Mouse (Mus musculus): ENCODE results near the gene Ssbp3. TPM values are rescaled to one million over a fixed set of nuclear protein-coding genes. Genes with fewer than 3 reads are reported as not detected.

Gene Ssbp3
- polyA plus RNA-seq, 1 experiment from 2014 or later = 64.7 TPM

GRCm38 (mm10) chr4:106928961-106929360, 18.5 kb downstream of the Ssbp3 start:
- no peaks in the 10 kb centered on the region for H3K27me3 ChIP-seq
- ATAC-seq (no peak), DNase-seq (ENCODE audit: low read depth, low spot score) (no peak)
- POLR2A ChIA-PET = no interaction called here
- in situ Hi-C loops (cut with MboI; ENCODE audit: low pct_unique_long_range_greater_than_20kb) = no loop called here
- TF ChIP-seq CTCF (IDR thresholded peaks at IDR 0.05) = no peak
- CTCF ChIA-PET = no interaction called here

GRCm38 (mm10) chr4:106932583-106932982, 22.1 kb downstream of the Ssbp3 start:
- no peaks in the 10 kb centered on the region for H3K27me3 ChIP-seq
- no peak for TF ChIP-seq CTCF (IDR thresholded peaks at IDR 0.05)
- in situ Hi-C loops (cut with MboI; ENCODE audit: low pct_unique_long_range_greater_than_20kb) = no loop called here
- DNase-seq (ENCODE audit: low read depth, low spot score) (no peak), ATAC-seq (no peak)
- POLR2A ChIA-PET = no interaction called here
- CTCF ChIA-PET = interaction anchor here (1.4 kb wide), 1 partner anchor 9 kb away, joined by 3 read pairs; no protein-coding TSS in a partner anchor

- no peak for TF ChIP-seq CTCF (IDR thresholded peaks at IDR 0.05)
- no peak for DNase-seq (ENCODE audit: low read depth, low spot score)
- no peaks in the 10 kb centered on the region for H3K27me3 ChIP-seq
- ATAC-seq = no peak
- ChIA-PET POLR2A (no interaction called here), CTCF (no interaction called here)
- in situ Hi-C loops (cut with MboI; ENCODE audit: low pct_unique_long_range_greater_than_20kb) = no loop called here
Observed at GRCm38 (mm10) chr4:106933813-106934482, 23.4 kb downstream of the Ssbp3 start.

- no peaks in the 10 kb centered on the region for H3K27me3 ChIP-seq
- ATAC-seq = no peak
- CTCF ChIA-PET = no interaction called here
- no peak for DNase-seq (ENCODE audit: low read depth, low spot score)
- TF ChIP-seq CTCF (IDR thresholded peaks at IDR 0.05) = no peak
- in situ Hi-C loops (cut with MboI; ENCODE audit: low pct_unique_long_range_greater_than_20kb) = no loop called here
- POLR2A ChIA-PET = no interaction called here
Observed at GRCm38 (mm10) chr4:106934931-106935582, 24.6 kb downstream of the Ssbp3 start.

- no peaks in the 10 kb centered on the region for H3K27me3 ChIP-seq
- DNase-seq (ENCODE audit: low read depth, low spot score) (no peak), ATAC-seq (no peak)
- POLR2A ChIA-PET = no interaction called here
- no peak for TF ChIP-seq CTCF (IDR thresholded peaks at IDR 0.05)
- in situ Hi-C loops (cut with MboI; ENCODE audit: low pct_unique_long_range_greater_than_20kb) = no loop called here
- CTCF ChIA-PET = no interaction called here
Observed at GRCm38 (mm10) chr4:106935583-106935935, 25.1 kb downstream of the Ssbp3 start.

- no peaks in the 10 kb centered on the region for H3K27me3 ChIP-seq
- ChIA-PET POLR2A (interaction anchor here (0.6 kb wide), 1 partner anchor 1434 kb away, joined by 4 read pairs; no protein-coding TSS in a partner anchor), CTCF (interaction anchor here (1.0 kb wide), 1 partner anchor 14 kb away, joined by 3 read pairs; no protein-coding TSS in a partner anchor)
- TF ChIP-seq CTCF (IDR thresholded peaks at IDR 0.05) = no peak
- ATAC-seq = no peak
- no peak for DNase-seq (ENCODE audit: low read depth, low spot score)
- in situ Hi-C loops (cut with MboI; ENCODE audit: low pct_unique_long_range_greater_than_20kb) = no loop called here
Observed at GRCm38 (mm10) chr4:106936041-106936440, 25.5 kb downstream of the Ssbp3 start.

GRCm38 (mm10) chr4:106936741-106937140, 26.2 kb downstream of the Ssbp3 start:
- POLR2A ChIA-PET = interaction anchor here (0.6 kb wide), 1 partner anchor 1433 kb away, joined by 4 read pairs; no protein-coding TSS in a partner anchor
- ATAC-seq = no peak
- no peak for DNase-seq (ENCODE audit: low read depth, low spot score)
- no peaks in the 10 kb centered on the region for H3K27me3 ChIP-seq
- in situ Hi-C loops (cut with MboI; ENCODE audit: low pct_unique_long_range_greater_than_20kb) = no loop called here
- no peak for TF ChIP-seq CTCF (IDR thresholded peaks at IDR 0.05)
- CTCF ChIA-PET = interaction anchor here (1.0 kb wide), 1 partner anchor 15 kb away, joined by 3 read pairs; no protein-coding TSS in a partner anchor

- TF ChIP-seq CTCF (IDR thresholded peaks at IDR 0.05) = no peak
- CTCF ChIA-PET = no interaction called here
- POLR2A ChIA-PET = interaction anchor here (1.4 kb wide), 1 partner anchor 28 kb away, joined by 5 read pairs; the partner anchor contains the start of gene Ssbp3
- no peaks in the 10 kb centered on the region for H3K27me3 ChIP-seq
- no peak for ATAC-seq
- in situ Hi-C loops (cut with MboI; ENCODE audit: low pct_unique_long_range_greater_than_20kb) = no loop called here
- DNase-seq (ENCODE audit: low read depth, low spot score) = no peak
Observed at GRCm38 (mm10) chr4:106938506-106939222, 28.2 kb downstream of the Ssbp3 start.

- ChIA-PET POLR2A (interaction anchor here (0.5 to 1.4 kb wide), 2 partner anchors 28 to 1513 kb away, joined by 4 to 5 read pairs; partner anchors contain the start of gene Ssbp3), CTCF (no interaction called here)
- no peaks in the 10 kb centered on the region for H3K27me3 ChIP-seq
- no peak for ATAC-seq
- no peak for DNase-seq (ENCODE audit: low read depth, low spot score)
- in situ Hi-C loops (cut with MboI; ENCODE audit: low pct_unique_long_range_greater_than_20kb) = no loop called here
- TF ChIP-seq CTCF (IDR thresholded peaks at IDR 0.05) = no peak
Observed at GRCm38 (mm10) chr4:106939223-106939918, 28.9 kb downstream of the Ssbp3 start.

- no peaks in the 10 kb centered on the region for H3K27me3 ChIP-seq
- no peak for TF ChIP-seq CTCF (IDR thresholded peaks at IDR 0.05)
- DNase-seq (ENCODE audit: low read depth, low spot score) (no peak), ATAC-seq (no peak)
- in situ Hi-C loops (cut with MboI; ENCODE audit: low pct_unique_long_range_greater_than_20kb) = no loop called here
- ChIA-PET POLR2A (interaction anchor here (1.4 kb wide), 1 partner anchor 29 kb away, joined by 5 read pairs; the partner anchor contains the start of gene Ssbp3), CTCF (no interaction called here)
Observed at GRCm38 (mm10) chr4:106939919-106940227, 29.4 kb downstream of the Ssbp3 start.
